Mouse (Mus musculus) midbrain, embryonic 14.5 days (tissue): ENCODE results near the gene Clstn1. TPM values are rescaled to one million over a fixed set of nuclear protein-coding genes. Genes with fewer than 3 reads are reported as not detected.

ENCODE experiments used
- ATAC-seq: fragments of 200-750 bp; cut with Nextera tagmentation; 2 replicates; pipeline ENCODE4 v1.8.0; 2017; ENCODE audit warnings: moderate number of reproducible peaks, moderate library complexity; ENCODE audit not compliant: low FRiP score, low TSS enrichment
- DNase-seq: peaks from one replicate; pipeline ENCODE4 v3.0.0-alpha.2; 2015
- H3K27ac ChIP-seq: fragments of 300-500 bp; sonication (generic); replicated peaks from 2 replicates; pipeline ENCODE4 v1.5.1; 2014; ENCODE audit warnings: mild to moderate bottlenecking, low read depth, low read length, moderate library complexity
- H3K27me3 ChIP-seq: fragments of 300-500 bp; sonication (generic); 2 replicates; pipeline ENCODE4 v1.6.1; 2014; ENCODE audit warnings: low read length, control low read depth, mixed read lengths; ENCODE audit not compliant: control insufficient read depth, insufficient read depth
- H3K36me3 ChIP-seq: fragments of 300-500 bp; sonication (generic); 2 replicates; pipeline ENCODE4 v1.6.1; 2014; ENCODE audit warnings: low read length, control low read depth; ENCODE audit not compliant: control insufficient read depth, insufficient read depth
- H3K4me1 ChIP-seq: fragments of 300-500 bp; sonication (generic); 2 replicates; pipeline ENCODE4 v1.6.1; 2014; ENCODE audit warnings: mild to moderate bottlenecking, antibody characterized with exemption, low read length, control low read depth; ENCODE audit not compliant: control insufficient read depth, insufficient read depth
- H3K4me2 ChIP-seq: fragments of 300-500 bp; sonication (generic); 2 replicates; pipeline ENCODE4 v1.6.1; 2014; ENCODE audit warnings: mild to moderate bottlenecking, low read length, moderate library complexity
- H3K4me3 ChIP-seq: fragments of 300-500 bp; sonication (generic); replicated peaks from 2 replicates; pipeline ENCODE4 v1.5.1; 2014; ENCODE audit warnings: low read depth, low read length
- H3K9ac ChIP-seq: fragments of 300-500 bp; sonication (generic); replicated peaks from 2 replicates; pipeline ENCODE4 v1.6.1; 2014; ENCODE audit warnings: mild to moderate bottlenecking, low read length, moderate library complexity
- H3K9me3 ChIP-seq: fragments of 300-500 bp; sonication (generic); 2 replicates; pipeline ENCODE4 v1.6.1; 2016; ENCODE audit warnings: low read length, control low read depth, mixed read lengths; ENCODE audit not compliant: control insufficient read depth
- WGBS: fragments of 180-500 bp; shearing (Covaris S2); extraction: QIAGEN DNeasy Blood & Tissue Kit; methylation state at CpG from one replicate; pipeline ENCODE4 v1.1.7; 2014; 5-methylcytosine and 5-hydroxymethylcytosine counted together
- polyA plus RNA-seq: library from polyadenylated mRNA; unstranded; fragments of >200 nt; fragmentation: Nextera tagmentation; extraction: Ambion mirVana; gene quantifications from 2 replicates; pipeline ENCODE4 v1.2.1, GENCODE M21; 2014

Clstn1 gene
- polyA plus RNA-seq, 1 experiment from 2014 or later: 104 TPM

DNA sequence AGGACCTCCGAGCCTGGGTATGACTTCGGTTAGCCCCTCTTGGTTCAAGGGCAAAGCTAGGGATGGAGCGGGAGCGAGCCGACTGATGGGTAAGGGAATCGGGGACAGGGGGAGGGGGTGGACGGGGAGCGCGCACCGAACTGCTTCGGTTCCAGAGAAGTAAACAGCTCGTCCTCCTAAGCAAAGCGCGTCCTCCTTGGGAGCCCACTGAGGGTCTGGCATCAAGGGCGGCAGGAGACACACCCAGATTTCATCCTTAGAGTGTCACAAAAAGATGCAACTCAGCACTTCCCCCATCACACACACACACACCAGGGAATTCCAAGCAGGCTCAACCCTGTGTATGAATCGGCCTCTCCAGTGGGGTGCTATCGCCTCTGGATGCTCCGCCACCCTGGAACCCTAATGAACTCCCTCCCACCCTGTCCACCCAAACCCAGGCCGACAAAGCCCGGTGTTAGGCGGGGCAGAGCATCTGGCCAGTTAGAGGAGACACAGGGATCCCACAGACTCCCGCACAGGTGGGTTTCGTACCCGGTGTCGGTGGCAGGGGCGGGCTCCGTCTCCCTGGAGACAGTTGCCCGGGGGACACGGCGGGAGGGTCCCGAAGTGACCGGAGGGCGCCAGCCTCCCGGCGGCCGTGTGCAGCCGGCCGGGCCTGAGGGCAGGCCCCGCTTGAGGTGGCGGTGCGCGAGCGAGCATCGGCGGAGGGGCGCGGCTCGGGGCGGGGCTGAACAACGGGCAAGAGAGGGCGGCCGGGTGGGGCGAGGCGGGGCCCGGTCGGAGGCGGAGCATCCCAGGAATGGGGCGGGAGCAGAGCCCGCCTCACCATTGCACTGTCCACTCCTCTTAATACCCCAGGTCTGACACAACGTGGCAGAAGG lies 89.4 kb downstream of the Clstn1 start:
- DNase-seq: peak; percentile 85
- ATAC-seq: peak; percentile 90
- 1% methylated on average over 59 of the region's 60 CpGs for WGBS
- peak overlapping the region; percentile 78 for H3K9ac ChIP-seq
- H3K27ac ChIP-seq: peak overlapping the region; percentile 79
- 0 out of 2 replicates have a peak, but pooled peaks cover 3% of the 10 kb centered on the region for H3K4me1 ChIP-seq
- H3K27me3 ChIP-seq: no peaks in the 10 kb centered on the region; the same call in 1 of the 2 replicates
- H3K9me3 ChIP-seq: peaks cover 3% of the 10 kb centered on the region; the same call in 1 of the 2 replicates
- peak overlapping the region; percentile 86 for H3K4me2 ChIP-seq
- peak overlapping the region; percentile 72 for H3K4me3 ChIP-seq
- H3K36me3 ChIP-seq: peaks cover 4% of the 10 kb centered on the region; the same call in 1 of the 2 replicates

DNA sequence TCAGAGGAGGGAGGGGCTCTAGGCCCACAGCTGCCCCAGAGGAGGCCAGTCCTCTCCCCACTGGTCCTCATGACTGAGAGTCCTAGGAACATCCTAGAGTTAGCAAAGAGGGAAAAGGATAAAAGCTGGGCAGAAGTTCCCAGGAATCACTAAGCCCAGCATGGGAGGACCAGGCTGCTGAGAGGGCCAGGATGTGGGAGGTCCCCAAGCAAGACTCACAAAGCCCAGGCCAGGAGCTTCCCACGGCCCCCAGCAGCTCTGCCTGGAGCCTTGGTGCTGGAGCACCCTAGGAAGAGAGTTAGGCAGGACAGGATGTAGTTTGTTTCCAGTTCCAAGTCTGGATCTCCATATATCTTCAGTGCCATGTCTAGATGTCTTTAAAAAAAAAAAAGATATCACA lies 91.7 kb downstream of the Clstn1 start:
- H3K4me1 ChIP-seq: 0 out of 2 replicates have a peak, but pooled peaks cover 3% of the 10 kb centered on the region
- H3K27me3 ChIP-seq: no peaks in the 10 kb centered on the region; the same call in 1 of the 2 replicates
- H3K9me3 ChIP-seq: no peaks in the 10 kb centered on the region
- no peak overlapping the region for H3K9ac ChIP-seq
- H3K4me3 ChIP-seq: no peak overlapping the region
- WGBS: 59% methylated on average over 1 of the region's 1 CpGs
- H3K36me3 ChIP-seq: peaks cover 3% of the 10 kb centered on the region; the same call in 1 of the 2 replicates
- no peak for ATAC-seq
- no peak overlapping the region for H3K27ac ChIP-seq
- DNase-seq: no peak
- no peak overlapping the region for H3K4me2 ChIP-seq

DNA sequence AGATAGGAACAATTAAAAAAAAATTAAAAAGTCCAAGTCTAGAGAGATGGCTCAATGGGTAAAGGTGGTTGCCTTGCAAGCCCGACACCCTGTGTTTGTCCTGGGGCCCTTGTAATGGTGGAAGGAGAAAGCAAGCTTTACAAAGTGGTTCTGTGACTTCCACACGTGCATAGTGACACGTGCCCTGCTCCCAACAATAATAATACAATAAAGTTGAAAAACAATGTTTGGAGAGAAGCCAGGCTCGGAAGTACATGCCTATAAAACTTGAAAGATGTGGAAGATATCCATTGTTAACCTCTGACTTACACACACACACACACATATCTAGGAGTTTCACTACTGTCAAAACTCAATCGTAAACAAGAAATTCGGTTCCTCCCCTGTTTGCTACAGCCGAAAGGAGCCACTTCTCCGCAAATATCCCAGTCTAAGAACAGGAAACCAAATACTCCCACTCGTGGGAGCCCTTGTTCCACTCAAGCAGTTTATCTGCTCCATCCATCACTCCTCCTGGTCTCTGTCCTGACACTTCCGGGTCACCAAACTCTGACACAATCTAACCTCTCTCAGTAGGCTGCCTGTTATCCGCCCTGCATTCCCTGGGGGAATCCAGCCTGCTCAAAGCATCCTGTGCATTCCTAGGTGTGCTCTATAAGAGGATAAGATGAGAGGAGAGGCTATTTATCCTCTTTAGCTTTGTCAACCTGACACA lies 92.9 kb downstream of the Clstn1 start:
- H3K4me1 ChIP-seq: 0 out of 2 replicates have a peak, but pooled peaks cover 3% of the 10 kb centered on the region
- H3K36me3 ChIP-seq: no peaks in the 10 kb centered on the region
- H3K27me3 ChIP-seq: no peaks in the 10 kb centered on the region; the same call in 1 of the 2 replicates
- no peak overlapping the region for H3K27ac ChIP-seq
- no peak overlapping the region for H3K4me2 ChIP-seq
- ATAC-seq (no peak), DNase-seq (no peak)
- WGBS: 81% methylated on average over 11 of the region's 11 CpGs
- no peak overlapping the region for H3K4me3 ChIP-seq
- no peaks in the 10 kb centered on the region for H3K9me3 ChIP-seq
- no peak overlapping the region for H3K9ac ChIP-seq

DNA sequence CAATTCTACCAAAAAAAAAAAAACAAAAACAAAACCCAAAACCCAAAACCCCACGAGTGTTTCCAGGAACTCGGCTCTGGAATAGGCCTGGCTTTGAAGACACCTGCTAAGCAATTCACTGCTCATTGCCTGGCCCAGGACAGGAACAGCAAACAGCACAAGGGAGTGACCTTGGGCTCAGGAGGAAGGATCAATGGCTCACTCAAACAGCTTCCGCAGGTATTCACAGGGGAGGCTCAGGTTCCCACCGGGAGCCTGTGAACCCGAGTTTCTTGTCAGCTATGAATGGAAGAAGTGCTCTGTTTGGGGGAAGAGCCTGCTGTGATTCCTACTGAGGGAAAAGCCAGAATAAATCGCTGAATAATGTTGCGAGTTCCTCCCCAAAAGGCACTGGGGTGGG lies 97.6 kb downstream of the Clstn1 start:
- no peaks in the 10 kb centered on the region for H3K36me3 ChIP-seq
- WGBS: 18% methylated on average over 7 of the region's 7 CpGs
- no peak overlapping the region for H3K4me2 ChIP-seq
- DNase-seq (no peak), ATAC-seq (no peak)
- no peak overlapping the region for H3K9ac ChIP-seq
- no peaks in the 10 kb centered on the region for H3K4me1 ChIP-seq
- H3K27ac ChIP-seq: no peak overlapping the region
- no peak overlapping the region for H3K4me3 ChIP-seq
- H3K9me3 ChIP-seq: no peaks in the 10 kb centered on the region
- no peaks in the 10 kb centered on the region for H3K27me3 ChIP-seq

DNA sequence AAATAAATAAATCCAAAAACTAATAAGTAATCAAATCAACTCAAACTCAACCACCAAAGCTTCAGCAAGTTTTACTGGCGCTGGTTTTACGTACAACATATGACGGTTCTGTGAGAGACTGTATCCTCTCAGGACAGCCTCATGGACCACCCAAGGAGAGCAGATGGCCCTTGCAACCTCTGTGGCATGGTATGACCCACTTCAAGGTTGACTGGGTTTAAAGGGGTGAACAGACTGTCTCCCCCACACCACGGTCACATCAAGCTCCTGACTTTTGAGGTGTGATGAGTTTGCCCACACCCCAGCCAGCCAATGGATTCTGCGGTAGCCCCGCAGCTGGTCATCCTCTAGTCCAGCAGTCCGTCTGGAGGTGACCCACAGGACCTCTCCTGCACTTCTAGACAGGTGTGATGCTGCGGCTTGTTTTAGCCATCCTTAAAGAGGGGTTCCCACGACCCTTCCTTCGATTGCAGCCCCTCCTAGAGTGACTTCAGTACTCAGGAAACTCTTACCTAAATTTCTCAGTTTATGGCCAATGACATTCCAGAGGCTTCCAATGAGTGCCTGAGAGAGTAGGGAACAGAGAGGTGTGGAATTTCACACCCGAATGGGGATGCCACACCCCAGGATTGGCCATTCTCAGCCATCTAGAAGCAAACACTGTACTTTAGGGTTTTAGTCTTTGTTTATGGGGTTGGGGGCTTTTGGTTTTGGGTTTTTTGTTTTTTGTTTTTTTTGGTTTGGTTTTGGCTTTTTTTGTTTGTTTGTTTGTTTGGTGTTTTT lies 98.8 kb downstream of the Clstn1 start:
- H3K9me3 ChIP-seq: no peaks in the 10 kb centered on the region
- no peak overlapping the region for H3K27ac ChIP-seq
- 84% methylated on average over 11 of the region's 11 CpGs for WGBS
- no peak for ATAC-seq
- no peak overlapping the region for H3K4me3 ChIP-seq
- H3K4me1 ChIP-seq: no peaks in the 10 kb centered on the region
- no peak overlapping the region for H3K4me2 ChIP-seq
- no peak overlapping the region for H3K9ac ChIP-seq
- DNase-seq: no peak
- no peaks in the 10 kb centered on the region for H3K36me3 ChIP-seq
- no peaks in the 10 kb centered on the region for H3K27me3 ChIP-seq

DNA sequence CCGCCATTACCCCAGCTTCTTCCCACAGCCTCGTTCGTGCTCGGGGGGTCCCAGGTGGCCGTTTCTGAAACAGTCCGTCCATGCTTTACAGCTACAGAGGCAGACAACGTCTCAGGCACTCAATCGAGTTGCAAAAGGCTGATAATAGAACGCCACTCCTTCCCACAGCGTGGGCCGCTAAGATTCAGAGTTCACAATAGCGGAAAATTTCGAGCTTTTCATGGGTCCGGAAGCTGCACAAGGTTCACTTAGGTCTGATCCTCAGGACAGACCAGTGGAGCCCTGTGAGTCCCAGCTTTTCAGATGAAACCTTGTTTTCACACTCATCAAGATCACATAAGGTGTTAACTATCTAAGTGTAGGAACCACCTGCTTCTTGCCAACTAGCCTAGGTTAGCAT lies 102.6 kb downstream of the Clstn1 start:
- H3K9ac ChIP-seq: no peak overlapping the region
- DNase-seq (no peak), ATAC-seq (no peak)
- WGBS: 71% methylated on average over 14 of the region's 14 CpGs
- no peak overlapping the region for H3K4me3 ChIP-seq
- H3K27ac ChIP-seq: no peak overlapping the region
- no peaks in the 10 kb centered on the region for H3K4me1 ChIP-seq
- H3K4me2 ChIP-seq: no peak overlapping the region
- H3K27me3 ChIP-seq: no peaks in the 10 kb centered on the region
- H3K9me3 ChIP-seq: no peaks in the 10 kb centered on the region
- H3K36me3 ChIP-seq: no peaks in the 10 kb centered on the region

DNA sequence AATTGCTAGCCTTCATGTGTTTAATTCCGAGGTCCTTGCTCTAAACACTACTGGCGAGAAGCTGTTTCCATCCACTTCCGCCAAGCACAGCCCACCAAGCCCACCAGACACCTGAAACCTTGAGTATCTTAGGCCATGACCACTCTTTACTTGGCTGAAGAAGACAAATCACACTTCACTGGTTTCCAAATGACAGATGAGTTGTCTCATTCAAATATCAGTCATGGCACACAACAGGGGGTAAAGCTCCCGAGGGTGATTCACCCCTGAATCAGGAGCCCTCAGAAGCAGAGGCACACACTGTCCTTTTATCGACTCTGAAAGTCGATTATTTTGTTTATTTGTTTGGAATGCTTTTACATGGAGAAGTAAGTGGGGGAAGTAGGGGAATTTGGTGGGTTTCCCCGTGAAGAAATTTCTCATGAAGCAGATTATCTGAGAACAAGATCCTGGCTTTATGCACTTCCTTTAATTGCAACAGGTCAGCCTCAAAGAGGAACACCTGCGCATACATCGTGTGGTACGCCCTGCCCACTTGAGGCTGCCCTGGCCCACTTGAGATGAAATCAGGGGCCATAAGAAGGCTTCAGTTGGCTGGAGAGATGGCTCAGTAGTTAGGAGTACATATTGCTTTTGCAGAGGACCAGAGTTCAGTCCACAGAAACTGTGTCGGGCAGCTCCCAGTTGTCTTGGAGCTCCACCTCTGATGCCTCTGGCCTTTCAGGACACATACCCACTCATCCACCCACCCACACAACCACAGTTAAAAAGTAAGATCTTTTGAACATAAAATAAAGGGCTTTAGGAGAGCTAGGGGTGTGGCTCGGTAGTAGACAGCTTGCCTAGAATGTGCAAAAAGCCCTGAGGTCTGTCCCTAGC lies 103.8 kb downstream of the Clstn1 start:
- H3K27me3 ChIP-seq: no peaks in the 10 kb centered on the region
- WGBS: 86% methylated on average over 12 of the region's 12 CpGs
- ATAC-seq (no peak), DNase-seq (no peak)
- H3K9me3 ChIP-seq: no peaks in the 10 kb centered on the region
- H3K4me3 ChIP-seq: no peak overlapping the region
- no peaks in the 10 kb centered on the region for H3K4me1 ChIP-seq
- no peaks in the 10 kb centered on the region for H3K36me3 ChIP-seq
- H3K9ac ChIP-seq: no peak overlapping the region
- no peak overlapping the region for H3K27ac ChIP-seq
- H3K4me2 ChIP-seq: no peak overlapping the region
